Mouse (Mus musculus) layer of hippocampus, postnatal 14 days (tissue): ENCODE measurements around the gene Akr1c19. TPM values are rescaled to one million over a fixed set of nuclear protein-coding genes. Genes with fewer than 3 reads are reported as not detected.
"Not testable (repeated sequence)": the region's sequence is repeated elsewhere in the genome, so short reads cannot be mapped to it uniquely, and the experiment has no call there.

ENCODE experiments used
- DNase-seq, 2 experiments: peaks; one replicate each; pipeline ENCODE4 v3.0.0; 2021 to 2022; ENCODE audit warnings: low spot score in 2 of 2, mixed read lengths in 1 of 2
- long read RNA-seq, 2 experiments: library from polyadenylated mRNA; stranded (forward); transcript quantifications; one replicate each; pipeline ENCODE4 v2.0.0; 2021
- total RNA-seq, 2 experiments: library from RNA; stranded (reverse); gene quantifications; 2 replicates each; pipeline ENCODE4 v1.2.3; 2021

Gene Akr1c19
- under 1 TPM in 1 of 2 experiments, not detected in 1; 0.18 TPM for total RNA-seq
- long read RNA-seq, experiment 1: 0 reads
- long read RNA-seq, experiment 2, partial matches to known transcripts: 0 of 1 reads
- long read RNA-seq, experiment 2, other reads (novel, unspliced or antisense): 0 of 1 reads

DNA sequence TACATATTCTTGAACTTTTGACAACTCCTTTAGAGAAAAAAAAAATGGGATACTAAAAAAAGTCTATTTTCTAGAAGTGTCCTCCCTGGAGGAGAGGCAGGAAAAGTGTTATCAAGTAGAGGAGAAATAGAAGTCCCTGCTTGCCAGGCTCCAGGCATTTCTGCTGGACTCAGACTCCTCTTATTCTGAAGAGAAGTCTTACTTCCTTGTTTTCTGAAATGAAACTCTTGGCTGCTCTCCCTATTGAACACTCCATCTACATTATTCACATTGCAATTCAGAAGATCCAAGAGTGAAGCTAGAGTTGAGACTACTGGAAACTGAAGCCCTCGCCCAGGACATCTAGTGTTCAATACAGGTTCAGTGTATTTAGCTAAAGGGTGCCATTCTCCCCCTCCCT lies at the start of gene Akr1c19:
Gene Akr1c19, plus strand, starts transcription at position 260 of the 400 bp plus-strand sequence.
- DNase-seq: no peak

DNA sequence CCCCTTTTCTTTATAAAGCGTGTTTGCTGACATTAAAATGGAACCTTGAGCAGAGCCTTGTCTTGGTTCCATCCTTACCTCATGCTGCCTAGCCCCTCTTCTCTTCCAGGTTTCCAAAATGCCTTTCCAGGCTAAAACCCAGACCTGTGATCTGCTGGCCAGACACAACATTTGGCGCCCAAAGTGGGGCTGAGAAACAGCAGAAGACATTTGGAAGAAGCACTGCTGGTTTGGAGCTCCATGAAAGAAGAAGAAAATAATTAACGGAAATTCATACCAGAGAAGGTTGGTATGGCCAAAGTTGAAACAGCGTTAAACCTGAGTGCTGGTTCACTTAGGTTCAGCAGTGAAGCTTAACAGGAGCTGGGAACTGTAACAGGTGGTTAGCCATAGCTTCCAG lies 47.2 kb upstream of the Akr1c19 start:
- not testable (repeated sequence) for DNase-seq

DNA sequence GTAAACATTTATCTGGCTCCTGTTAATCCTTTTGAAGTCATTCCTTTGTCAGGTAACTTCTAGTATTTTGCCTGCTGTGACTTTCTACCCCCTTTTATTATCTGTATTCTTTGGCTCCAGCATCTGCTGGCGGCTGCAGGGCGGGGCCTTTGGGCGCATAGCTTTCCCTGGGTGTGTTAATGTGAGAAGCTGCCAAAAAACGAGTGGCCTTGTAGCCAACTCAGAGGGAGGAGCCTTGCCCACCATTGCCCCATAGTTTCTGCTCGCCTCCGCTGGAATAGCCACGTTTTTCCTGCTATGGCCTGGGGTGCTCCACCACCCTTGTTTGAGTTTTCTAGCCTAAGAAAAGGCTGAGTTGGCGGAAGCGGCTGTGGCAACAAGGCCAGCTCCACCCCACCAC lies 45.4 kb upstream of the Akr1c19 start:
- DNase-seq: no peak

DNA sequence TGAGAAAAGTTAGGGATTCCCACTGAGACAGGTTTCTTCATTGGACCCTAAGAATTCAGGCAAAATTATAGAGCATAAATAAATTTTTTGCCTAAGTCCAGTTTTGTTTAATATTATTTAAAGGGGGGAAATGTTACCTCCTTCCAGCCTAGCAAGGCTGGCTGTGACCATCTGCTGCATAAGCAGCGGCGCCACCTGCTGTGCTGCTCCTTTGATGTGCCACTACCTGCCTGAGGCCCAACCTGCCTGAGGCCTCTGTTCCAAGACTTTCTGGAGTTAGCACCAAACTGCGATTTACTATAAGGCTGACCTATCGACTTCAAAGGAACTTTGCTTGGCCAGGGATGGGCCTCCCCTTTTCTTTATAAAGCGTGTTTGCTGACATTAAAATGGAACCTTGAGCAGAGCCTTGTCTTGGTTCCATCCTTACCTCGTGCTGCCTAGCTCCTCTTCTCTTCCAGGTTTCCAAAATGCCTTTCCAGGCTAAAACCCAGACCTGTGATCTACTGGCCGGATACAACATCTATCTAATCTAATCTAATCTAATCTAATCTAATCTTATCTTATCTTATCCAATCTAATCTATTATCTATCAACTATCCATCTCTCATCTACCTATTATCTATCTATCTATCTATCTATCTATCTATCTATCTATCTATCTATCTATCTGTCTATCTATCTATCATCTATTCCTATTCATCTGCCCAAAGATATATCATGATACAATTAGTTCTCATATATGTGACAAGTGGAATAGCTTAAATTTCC lies 41.7 kb upstream of the Akr1c19 start:
- DNase-seq: not testable (repeated sequence)

DNA sequence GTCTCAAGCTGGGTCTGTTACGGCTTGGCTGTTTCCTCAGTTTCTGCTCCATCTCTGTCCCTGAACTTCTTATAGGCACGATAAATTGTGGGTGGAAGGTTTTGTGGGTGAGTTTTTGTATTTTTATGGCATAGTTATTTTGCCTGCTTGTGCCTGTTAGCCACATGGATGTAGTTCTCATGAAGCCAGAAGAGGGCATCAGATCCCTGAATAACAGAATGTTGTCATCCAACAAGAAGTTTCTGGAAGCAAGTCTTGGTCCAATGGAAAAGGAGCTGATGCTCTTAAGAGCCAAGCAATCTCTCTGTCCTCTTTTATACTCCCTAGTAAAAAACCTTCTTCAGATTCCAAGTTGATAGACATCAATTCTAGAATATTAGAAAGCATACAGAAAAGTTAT lies 40.3 kb upstream of the Akr1c19 start:
- DNase-seq: peak in 1 of 2 experiments; percentile 29

DNA sequence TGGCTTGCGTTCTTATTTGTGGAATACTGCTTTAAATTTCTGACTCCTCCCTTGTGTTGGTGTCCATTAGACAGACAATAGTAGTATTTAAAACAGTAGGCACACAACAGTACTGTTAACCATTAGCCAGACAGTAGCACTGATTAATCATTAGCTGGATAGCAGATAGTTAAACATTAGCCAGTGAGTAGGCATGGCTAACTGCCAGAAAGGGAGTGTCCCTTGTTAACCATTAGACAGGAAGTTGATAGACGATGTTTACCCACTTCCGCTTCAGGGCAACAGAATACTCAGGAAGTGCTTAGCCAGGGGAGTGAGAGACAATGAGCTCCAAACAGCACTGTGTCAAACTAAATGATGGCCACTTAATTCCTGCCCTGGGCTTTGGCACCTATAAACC lies 37.6 kb upstream of the Akr1c19 start, which contains the start of gene Akr1c13:
Gene Akr1c13, plus strand, starts transcription at position 247 of the 400 bp plus-strand sequence.
- no peak for DNase-seq

DNA sequence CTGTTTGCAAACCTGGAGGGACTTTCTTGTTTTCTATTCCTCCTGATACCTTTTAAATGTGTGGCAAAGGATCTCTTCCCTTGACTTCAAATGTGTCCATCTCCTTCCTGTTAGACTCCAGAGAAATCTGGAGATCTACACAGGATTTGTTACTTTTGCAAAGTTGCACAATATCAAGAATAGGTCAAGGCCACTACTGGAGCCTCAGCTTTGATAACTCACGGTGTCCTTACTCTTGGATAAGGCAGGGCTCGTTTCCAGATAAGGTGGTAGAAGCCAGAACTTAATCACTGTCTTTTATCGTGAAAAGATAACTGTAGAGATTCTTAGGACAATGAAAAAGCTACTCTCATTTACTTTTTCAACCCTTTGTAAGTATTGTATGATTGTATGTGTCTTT lies 36.0 kb upstream of the Akr1c19 start:
- DNase-seq: no peak

DNA sequence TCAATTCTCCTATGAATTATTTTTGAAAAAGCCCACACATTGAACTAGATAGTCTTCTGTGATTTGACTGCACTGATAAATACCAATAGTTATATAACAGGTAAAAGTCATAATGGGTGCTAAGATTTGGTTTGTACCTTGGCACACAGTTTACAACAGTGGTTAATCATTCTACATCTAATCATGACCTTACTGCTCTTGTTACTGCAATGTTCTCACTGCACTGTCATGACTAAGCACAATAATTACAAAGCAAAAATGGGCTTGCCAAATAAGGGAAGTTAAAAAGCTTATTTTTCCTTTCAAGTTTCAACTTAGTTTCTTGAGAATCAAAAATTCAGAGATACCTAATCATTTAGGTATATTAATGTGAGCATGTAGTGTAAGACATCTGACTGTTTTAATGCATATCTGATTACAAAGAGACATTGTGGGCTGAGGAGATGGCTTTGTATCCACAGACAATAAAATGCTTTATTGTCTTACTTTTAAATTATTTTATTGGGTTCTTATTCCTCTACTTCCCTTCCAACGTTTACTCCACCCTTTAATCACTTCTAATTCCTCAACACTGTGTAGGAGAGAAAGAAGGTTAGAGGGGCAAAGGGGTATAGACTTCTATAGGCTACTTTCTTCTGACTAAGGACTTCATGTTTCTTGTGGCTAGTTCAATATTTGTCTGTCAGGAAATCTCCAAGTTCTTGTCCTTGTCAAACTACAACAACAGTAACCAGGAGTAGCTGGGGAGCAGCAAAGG lies 22.2 kb upstream of the Akr1c19 start:
- no peak for DNase-seq

DNA sequence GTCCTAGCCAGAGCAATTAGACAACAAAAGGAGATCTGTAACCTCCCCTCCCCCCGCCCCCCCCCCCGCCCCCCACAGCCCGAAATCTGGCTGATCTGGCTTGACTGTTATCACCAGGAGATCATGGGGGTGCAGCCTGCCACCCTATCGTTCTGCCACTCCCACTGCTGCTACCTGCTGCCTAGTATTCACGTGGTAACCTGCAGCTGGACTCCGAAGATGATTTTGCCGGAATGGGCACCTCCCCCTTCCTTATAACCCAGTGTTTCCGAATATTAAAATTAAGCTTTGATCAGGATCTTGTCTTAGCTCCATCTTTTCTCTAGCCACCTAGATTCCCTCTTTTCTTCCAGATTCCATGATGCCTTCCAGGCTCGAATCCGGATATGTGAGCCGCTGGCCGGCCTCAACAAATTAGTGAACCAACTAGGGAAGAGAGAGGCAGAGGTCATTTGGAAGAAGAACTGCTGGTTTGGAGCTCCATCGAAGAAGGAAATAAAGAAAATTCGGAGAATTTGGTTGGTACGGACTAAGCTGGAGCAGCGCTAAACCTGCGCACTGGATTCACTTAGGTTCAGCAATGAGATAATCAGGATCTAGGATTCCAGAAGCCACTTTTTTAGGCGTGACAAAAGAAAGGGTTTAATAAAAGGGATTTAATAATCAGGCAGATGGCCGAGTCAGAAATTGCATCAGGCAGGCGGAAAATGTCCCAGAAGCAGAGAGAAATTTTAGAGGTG lies 16.8 kb upstream of the Akr1c19 start:
- no peak for DNase-seq

DNA sequence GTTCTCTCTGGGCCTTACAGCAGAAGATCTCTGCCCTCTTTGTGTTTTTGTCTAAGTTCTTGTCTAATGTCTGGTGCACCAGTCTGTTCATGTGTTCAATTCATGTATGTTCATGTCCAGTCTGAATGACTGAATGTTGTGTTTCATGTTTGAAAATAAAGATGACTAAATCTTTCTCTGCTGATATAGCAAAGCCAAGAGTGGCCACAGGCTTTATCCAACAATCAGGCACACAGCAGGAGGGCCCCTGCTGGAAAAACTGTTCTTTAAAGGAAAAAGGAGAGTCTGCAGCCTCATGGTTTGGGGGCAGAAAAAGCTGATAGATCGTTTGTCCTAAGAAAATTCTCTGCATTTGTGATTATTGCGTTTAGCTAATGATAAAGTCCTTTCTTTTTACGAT lies 16.2 kb upstream of the Akr1c19 start:
- no peak for DNase-seq

DNA sequence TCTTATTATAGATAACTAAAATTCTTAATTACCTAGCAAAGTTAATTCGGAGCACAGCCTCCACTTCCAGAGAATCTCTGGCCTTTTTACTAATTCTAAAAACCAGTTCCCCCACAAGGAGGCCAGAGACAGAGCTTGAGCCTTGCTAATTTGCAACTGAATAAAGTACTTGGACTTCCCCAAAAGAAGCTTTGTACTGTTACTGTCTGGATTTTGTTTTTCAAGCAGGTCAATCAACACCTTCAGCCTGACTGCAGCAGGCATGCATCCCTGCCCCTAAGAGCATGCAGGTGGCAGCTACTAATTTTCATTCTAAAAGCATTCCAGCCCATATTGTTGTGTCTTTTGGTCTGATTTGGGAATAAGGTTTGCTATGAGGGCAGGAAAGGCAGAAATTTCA lies 13.0 kb upstream of the Akr1c19 start:
- DNase-seq: not testable (repeated sequence)

DNA sequence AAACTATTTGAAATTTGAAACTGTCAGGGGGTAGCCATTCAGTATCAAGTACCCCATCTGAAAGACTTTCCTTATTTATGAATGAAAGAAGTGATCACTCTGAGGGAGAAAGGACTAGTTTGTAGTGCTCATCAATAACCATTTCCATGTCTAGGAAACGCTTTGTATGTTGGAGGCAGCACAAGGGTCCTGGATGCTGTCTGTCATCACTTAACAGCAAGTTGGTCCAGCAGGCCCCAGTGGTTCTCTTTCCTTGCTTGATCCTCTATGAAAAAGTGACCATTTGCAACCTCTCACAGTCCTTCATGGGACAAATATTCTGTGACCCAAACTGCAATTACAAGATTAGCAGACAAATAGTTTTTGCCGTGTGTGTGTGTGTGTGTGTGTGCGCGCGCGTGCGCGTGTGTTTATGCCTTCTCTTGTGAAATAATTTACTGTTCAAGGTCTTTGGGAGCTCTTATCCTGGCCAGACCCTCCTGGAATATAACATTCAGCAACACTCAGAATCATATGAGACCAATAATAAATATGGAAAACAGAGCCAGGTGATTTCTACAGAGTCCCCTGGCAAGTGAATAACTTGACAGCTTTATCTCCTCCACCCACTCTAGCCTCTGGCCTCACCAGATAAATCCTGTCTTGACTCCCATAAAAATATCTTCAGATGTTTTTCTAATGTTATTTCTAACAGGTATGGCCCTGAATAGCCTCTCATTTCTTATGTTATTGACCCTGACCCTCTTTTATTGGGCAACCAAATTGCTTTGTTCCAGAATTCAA lies 2.5 kb downstream of the Akr1c19 start:
- no peak for DNase-seq

DNA sequence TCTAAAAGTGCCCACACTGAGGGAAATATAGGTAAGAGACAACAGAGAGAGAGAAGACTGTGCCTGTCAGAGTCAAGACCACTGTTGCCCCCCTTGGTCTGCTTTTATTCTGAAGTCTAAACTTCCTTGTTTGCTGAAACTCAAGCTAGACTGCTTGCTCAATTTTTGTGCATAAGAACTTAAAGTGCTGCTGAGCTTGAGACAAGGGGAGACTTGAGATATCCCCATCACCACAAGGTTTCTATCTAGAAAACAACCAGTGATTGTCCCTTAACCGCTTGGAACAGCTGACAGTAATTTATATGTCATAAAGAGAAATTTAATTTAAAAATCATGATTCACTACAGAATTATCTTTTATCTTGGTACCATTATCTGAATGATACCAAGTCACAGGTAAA lies 4.6 kb downstream of the Akr1c19 start:
- no peak for DNase-seq

DNA sequence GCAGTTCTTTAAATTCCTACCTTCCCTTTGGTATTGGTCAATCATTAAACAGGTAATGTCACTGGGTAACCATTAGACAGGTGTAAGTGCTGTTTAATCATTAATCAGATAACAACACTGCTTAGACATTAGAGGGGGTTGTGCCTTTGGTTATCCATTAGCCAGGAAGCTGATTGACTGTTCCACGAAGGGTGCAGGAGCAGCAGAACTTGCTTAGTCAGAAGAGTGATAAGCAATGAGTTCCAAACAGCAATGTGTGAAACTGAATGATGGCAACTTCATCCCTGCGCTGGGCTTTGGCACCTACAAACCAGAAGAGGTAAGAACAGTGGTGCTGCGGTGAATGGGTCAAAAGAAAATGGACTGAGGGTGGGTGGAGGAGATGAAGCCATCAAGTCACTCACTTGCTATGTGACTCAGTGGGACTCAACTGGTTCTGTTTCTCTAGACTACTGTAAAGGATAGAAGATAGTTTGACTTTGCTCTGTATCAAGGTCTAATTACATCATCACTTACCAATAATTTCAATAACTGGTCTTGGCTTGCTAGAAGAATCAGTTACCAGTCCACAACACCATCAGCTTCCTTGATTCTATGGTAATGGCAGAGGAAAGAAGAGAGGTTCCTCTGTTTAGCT lies 5.2 kb downstream of the Akr1c19 start:
- no peak for DNase-seq

DNA sequence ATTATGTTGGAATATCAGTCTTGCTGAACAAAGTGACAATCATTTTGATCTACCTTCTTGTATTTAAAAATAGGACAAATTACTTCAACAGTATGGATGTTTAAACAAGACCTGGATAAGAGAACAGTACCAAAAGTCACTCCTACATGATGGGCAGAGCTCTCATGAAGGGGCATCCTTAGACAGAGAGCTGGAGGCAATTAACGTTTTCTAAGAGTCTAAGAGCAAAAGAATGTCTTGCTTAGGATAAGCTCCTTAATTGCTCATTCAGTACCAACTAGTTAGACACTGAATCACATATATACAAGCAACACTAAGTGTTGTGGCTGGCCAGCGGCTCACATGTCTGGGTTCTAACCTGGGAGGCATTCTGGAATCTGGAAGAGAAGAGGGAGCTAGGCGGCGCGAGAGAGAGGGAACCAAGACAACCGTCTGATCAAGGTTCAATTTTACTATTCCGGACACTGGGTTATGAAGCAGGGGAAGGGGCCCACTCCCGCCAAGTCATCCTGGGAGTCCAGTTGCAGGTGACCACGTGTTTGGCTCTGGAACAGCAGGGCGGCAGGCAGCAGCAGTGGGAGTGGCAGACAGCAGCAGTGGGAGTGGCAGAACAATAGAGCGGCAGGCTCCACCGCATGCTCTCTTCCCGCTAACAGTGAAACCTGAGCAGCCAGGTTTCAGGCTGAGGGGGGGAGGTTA lies 16.5 kb downstream of the Akr1c19 start:
- peak in 1 of 2 experiments; percentile 3 for DNase-seq

DNA sequence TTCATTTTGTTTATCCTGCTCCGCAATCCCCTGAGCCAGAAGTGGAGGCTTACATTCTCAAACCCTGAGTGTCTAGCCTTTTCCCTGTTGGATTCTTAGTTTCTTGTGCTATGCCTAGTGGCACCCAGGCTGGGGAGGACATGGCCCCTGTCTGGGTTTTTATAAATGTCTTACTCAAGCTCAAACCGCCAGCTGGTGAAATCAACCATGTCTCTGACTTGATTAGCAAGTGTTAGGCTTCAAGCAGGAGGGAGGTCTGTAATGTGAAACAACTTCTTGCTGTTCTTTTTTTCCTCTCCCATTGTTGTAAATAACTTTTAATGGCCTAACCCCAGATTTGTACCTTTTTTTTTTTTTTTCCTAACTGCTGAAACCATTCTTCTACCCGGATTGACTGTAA lies 20.8 kb downstream of the Akr1c19 start:
- DNase-seq: no peak

DNA sequence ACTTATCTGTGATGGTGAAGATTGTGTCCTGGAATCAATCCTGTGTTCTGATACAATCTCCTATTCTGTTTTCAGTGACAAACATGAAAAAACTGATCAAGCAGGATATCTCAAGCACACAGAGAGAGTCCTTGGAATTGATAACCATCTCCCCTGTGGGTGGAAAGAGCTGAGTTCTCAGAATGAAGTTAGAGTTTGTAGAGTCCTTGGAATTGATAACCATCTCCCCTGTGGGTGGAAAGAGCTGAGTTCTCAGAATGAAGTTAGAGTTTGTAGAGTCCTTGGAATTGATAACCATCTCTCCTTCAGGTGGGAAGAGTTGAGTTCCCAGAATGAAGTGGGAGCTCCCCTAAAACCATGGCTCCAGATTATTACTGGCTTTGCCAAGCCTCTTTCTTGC lies 28.4 kb downstream of the Akr1c19 start:
- DNase-seq: not testable (repeated sequence)

DNA sequence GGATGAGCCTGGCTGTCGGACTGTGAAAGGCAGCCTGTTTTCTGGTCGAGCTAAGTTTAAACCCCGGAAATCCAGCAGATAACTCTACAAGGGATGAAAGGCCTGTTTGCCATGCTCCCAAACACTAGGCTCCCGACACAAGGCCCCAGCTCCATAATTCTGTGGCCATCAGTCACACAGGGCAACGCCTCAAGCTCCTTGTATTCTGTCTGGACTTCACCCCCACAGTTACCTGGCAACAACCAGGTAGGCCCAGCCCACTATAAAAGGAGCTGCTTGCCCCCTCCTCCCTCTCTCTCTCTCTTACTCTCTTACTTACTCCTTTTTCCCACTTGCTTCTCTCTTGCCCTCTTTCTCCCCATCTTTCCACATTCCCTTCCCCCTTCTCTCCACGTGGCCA lies 28.8 kb downstream of the Akr1c19 start:
- no peak for DNase-seq

DNA sequence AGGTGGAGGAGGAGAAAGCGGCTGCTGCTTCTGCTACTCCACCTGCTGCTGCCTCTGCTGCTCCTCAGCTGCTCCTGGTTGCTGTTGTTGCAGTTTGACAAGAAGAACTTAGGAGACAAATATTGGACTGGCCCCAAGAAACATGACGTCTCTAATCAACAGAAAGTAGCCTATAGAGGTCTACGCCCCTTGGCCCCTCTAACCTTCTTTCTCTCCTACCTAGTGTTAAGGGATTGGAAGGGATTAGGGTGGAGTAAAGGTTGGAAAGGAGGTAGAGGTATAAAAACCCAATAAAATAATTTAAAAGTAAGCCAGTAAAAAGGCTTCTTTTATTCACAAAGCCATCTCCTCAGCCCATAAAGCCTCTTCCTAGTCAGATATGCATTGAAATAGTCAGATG lies 36.1 kb downstream of the Akr1c19 start:
- no peak for DNase-seq

DNA sequence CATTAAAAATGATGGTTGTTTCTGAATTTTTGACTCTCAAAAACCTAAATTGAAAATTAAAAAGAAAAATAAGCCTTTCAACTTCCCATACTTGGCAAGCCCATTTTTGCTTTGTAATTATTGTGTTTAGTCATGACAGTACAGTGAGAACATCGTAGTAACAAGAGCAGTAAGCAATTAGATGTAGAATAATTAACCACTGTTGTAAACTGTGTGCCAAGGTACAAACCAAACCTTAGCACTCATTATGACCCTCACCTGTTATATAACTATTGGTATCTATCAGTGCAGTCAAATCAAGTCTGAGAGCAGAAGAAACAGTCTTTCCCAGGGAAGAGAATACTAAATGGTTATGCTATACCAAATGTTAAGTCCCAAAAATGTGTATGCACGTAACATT lies 36.5 kb downstream of the Akr1c19 start:
- DNase-seq: no peak
